In genomic region chr8:94584238-94584817, GRCm38 (mm10) we compare ENCODE assay signal across 9 mouse cellular contexts. TPM values are rescaled to one million over a fixed set of nuclear protein-coding genes. Genes with fewer than 3 reads are reported as not detected.
DNase-seq lines count a peak whose midpoint lies in the region; ATAC-seq lines count a peak whose summit lies in the region.
"Had no signal": no experiment of that assay in that cellular context is flagged by ENCODE, and none has a peak within 500 bp of the region (broad histone marks: within the 10 kb centered on the region; RNA-seq: fewer than 3 reads in every experiment).

No protein-coding gene starts in this region.

- H3K9ac ChIP-seq in liver, embryonic 16.5 days (ENCODE audit: low read depth, low read length) = no peak overlapping the region
- no peak overlapping the region for H3K9ac ChIP-seq in liver, embryonic 12.5 days
- no peak overlapping the region for H3K9ac ChIP-seq in forebrain, embryonic 16.5 days (replicated peaks; ENCODE audit: low read depth, low read length)
- H3K9ac ChIP-seq: limb, embryonic 15.5 days had no signal

- no peaks in the 10 kb centered on the region for H3K4me1 ChIP-seq in liver, embryonic 16.5 days (ENCODE audit: control insufficient read depth, low read depth, low read length)
- H3K4me1 ChIP-seq in liver, embryonic 12.5 days = no peaks in the 10 kb centered on the region
- H3K4me1 ChIP-seq in forebrain, embryonic 16.5 days (replicated peaks; ENCODE audit: control insufficient read depth, insufficient read depth, low read length) = no peaks in the 10 kb centered on the region; the same call in 1 of the 2 replicates
- H3K4me1 ChIP-seq: limb, embryonic 15.5 days had no signal

- H3K4me3 ChIP-seq in liver, embryonic 16.5 days (ENCODE audit: low read depth, low read length) = no peak overlapping the region
- H3K4me3 ChIP-seq in liver, embryonic 12.5 days = no peak overlapping the region
- no peak overlapping the region for H3K4me3 ChIP-seq in forebrain, embryonic 16.5 days (replicated peaks; ENCODE audit: low read length)
- H3K4me3 ChIP-seq: limb, embryonic 15.5 days had no signal

- H3K27ac ChIP-seq in liver, embryonic 16.5 days (ENCODE audit: low read length) = no peak overlapping the region
- H3K27ac ChIP-seq in liver, embryonic 12.5 days = no peak overlapping the region
- H3K27ac ChIP-seq in forebrain, embryonic 16.5 days (ENCODE audit: low read length) = no peak overlapping the region
- H3K27ac ChIP-seq: limb, embryonic 15.5 days had no signal

- H3K9me3 ChIP-seq in liver, embryonic 16.5 days (replicated peaks; ENCODE audit: control insufficient read depth, low read length) = no peaks in the 10 kb centered on the region
- H3K9me3 ChIP-seq in liver, embryonic 12.5 days (replicated peaks) = no peaks in the 10 kb centered on the region
- no peaks in the 10 kb centered on the region for H3K9me3 ChIP-seq in forebrain, embryonic 16.5 days (ENCODE audit: control insufficient read depth, low read length)
- H3K9me3 ChIP-seq: limb, embryonic 15.5 days had no signal

- H3K36me3 ChIP-seq in liver, embryonic 16.5 days (ENCODE audit: control insufficient read depth, insufficient read depth) = peaks cover 36% of the 10 kb centered on the region
- peaks cover 95% of the 10 kb centered on the region for H3K36me3 ChIP-seq in liver, embryonic 12.5 days
- peaks cover 32% of the 10 kb centered on the region for H3K36me3 ChIP-seq in forebrain, embryonic 16.5 days (ENCODE audit: control insufficient read depth, insufficient read depth)

- DNase-seq in CD4-positive, CD25-positive, alpha-beta regulatory T cell, adult 2 months (ENCODE audit: low read depth, low spot score) = peak; percentile 46
- DNase-seq in kidney, adult 9 months = peak; percentile 50
- DNase-seq in lung, postnatal 14 days = peak; percentile 37
- peak; percentile 60 for DNase-seq in right cerebral cortex, adult 18-20 months

- no peak overlapping the region for H3K4me2 ChIP-seq in liver, embryonic 16.5 days (ENCODE audit: low read depth, low read length)
- H3K4me2 ChIP-seq in liver, embryonic 12.5 days = no peak overlapping the region
- no peak overlapping the region for H3K4me2 ChIP-seq in forebrain, embryonic 16.5 days (ENCODE audit: low read length)
- H3K4me2 ChIP-seq: limb, embryonic 15.5 days had no signal

- H3K27me3 ChIP-seq in liver, embryonic 16.5 days (ENCODE audit: control insufficient read depth, insufficient read depth, low read depth, low read length) = no peaks in the 10 kb centered on the region
- no peaks in the 10 kb centered on the region for H3K27me3 ChIP-seq in liver, embryonic 12.5 days (replicated peaks)
- H3K27me3 ChIP-seq in forebrain, embryonic 16.5 days (replicated peaks; ENCODE audit: control insufficient read depth, insufficient read depth, low read length) = no peaks in the 10 kb centered on the region
- H3K27me3 ChIP-seq: limb, embryonic 15.5 days had no signal

- 54% methylated on average over 4 of the region's 4 CpGs for WGBS in liver, embryonic 16.5 days (ENCODE audit: insufficient replicate concordance)
- 54% methylated on average over 4 of the region's 4 CpGs for WGBS in liver, embryonic 12.5 days (ENCODE audit: insufficient replicate concordance)
- WGBS in forebrain, embryonic 16.5 days = 34% methylated on average over 4 of the region's 4 CpGs

- ATAC-seq in CD4-positive, CD25-positive, alpha-beta regulatory T cell, adult 4 months = no peak
- ATAC-seq in liver, embryonic 16.5 days (ENCODE audit: low read depth) = peak; percentile 19; the same call in 1 of the 2 replicates
- no peak for ATAC-seq in liver, embryonic 12.5 days
- ATAC-seq in forebrain, embryonic 16.5 days = peak; percentile 78

RNA-seq across cellular contexts. Expression of gene Rspry1, which starts 17.4 kb away (rescaled TPM):
- 10 to 100 TPM; 25.3 to 29.6 TPM for polyA plus RNA-seq in CD4-positive, CD25-positive, alpha-beta regulatory T cell, adult 4 months (2017; shearing (Covaris generic))
- polyA plus RNA-seq in liver, embryonic 16.5 days (2015; fragmentation: Nextera tagmentation; extraction: Ambion mirVana) = 14.4 TPM in 2 replicates
- polyA plus RNA-seq in liver, embryonic 12.5 days (2016; fragmentation: Nextera tagmentation; extraction: Ambion mirVana) = 24.7 and 24.8 TPM in 2 replicates
- 50.8 and 54.5 TPM in 2 replicates for polyA plus RNA-seq in forebrain, embryonic 16.5 days (2015; fragmentation: Nextera tagmentation; extraction: Ambion mirVana)

RNA-seq across cellular contexts. Expression of gene Fam192a, which starts 17.5 kb away (rescaled TPM):
- 10 to 100 TPM; 80.6 to 84.1 TPM for polyA plus RNA-seq in CD4-positive, CD25-positive, alpha-beta regulatory T cell, adult 4 months (2017; shearing (Covaris generic))
- polyA plus RNA-seq in liver, embryonic 16.5 days (2015; fragmentation: Nextera tagmentation; extraction: Ambion mirVana) = 24.6 and 26.2 TPM in 2 replicates
- polyA plus RNA-seq in liver, embryonic 12.5 days (2016; fragmentation: Nextera tagmentation; extraction: Ambion mirVana) = 45.9 and 49.2 TPM in 2 replicates
- 105 and 115 TPM in 2 replicates for polyA plus RNA-seq in forebrain, embryonic 16.5 days (2015; fragmentation: Nextera tagmentation; extraction: Ambion mirVana)

RNA-seq across cellular contexts. Expression of gene Cpne2, which starts 51.5 kb away (rescaled TPM):
- polyA plus RNA-seq in CD4-positive, CD25-positive, alpha-beta regulatory T cell, adult 4 months (2017; shearing (Covaris generic)) = under 1 TPM; 0.39 to 0.92 TPM
- 2.2 and 2.5 TPM in 2 replicates for polyA plus RNA-seq in liver, embryonic 16.5 days (2015; fragmentation: Nextera tagmentation; extraction: Ambion mirVana)
- polyA plus RNA-seq in liver, embryonic 12.5 days (2016; fragmentation: Nextera tagmentation; extraction: Ambion mirVana) = 3.3 and 3.9 TPM in 2 replicates
- 21.1 and 29.2 TPM in 2 replicates for polyA plus RNA-seq in forebrain, embryonic 16.5 days (2015; fragmentation: Nextera tagmentation; extraction: Ambion mirVana)

Comparison
In these comparisons a context has a peak if more than half of its experiments do, and no peak if none do; other contexts are left out.
1. ATAC-seq: peak in liver, embryonic 16.5 days (single experiment) and forebrain, embryonic 16.5 days (single experiment); none in CD4-positive, CD25-positive, alpha-beta regulatory T cell, adult 4 months (single experiment) and liver, embryonic 12.5 days (single experiment).
2. Peak in every context shown above with its lines, with median percentiles within 50 percentile points of each other: DNase-seq.